Mouse (Mus musculus) intestine, embryonic 14.5 days (tissue): Measurements from ENCODE around the gene Ptprm. TPM values are rescaled to one million over a fixed set of nuclear protein-coding genes. Genes with fewer than 3 reads are reported as not detected.

Experiments used
- ATAC-seq: fragments of 200-750 bp; cut with Nextera tagmentation; replicated peaks from 2 replicates; pipeline ENCODE4 v1.8.0; 2017; ENCODE audit warnings: low read depth, moderate number of reproducible peaks, moderate TSS enrichment, moderate library complexity; ENCODE audit not compliant: low FRiP score, low TSS enrichment
- DNase-seq: peaks from one replicate; pipeline ENCODE4 v3.0.0-alpha.2; 2018; ENCODE audit warnings: low spot score
- H3K27ac ChIP-seq: fragments of 300-500 bp; sonication (generic); 2 replicates; pipeline ENCODE4 v1.5.1; 2014; ENCODE audit warnings: low read depth, mild to moderate bottlenecking, control low read depth
- H3K27me3 ChIP-seq: fragments of 300-500 bp; sonication (generic); replicated peaks from 2 replicates; pipeline ENCODE4 v1.6.1; 2014; ENCODE audit warnings: low read length, control low read depth; ENCODE audit not compliant: control insufficient read depth, insufficient read depth
- H3K36me3 ChIP-seq: fragments of 300-500 bp; sonication (generic); 2 replicates; pipeline ENCODE4 v1.6.1; 2014; ENCODE audit warnings: low read length, control low read depth; ENCODE audit not compliant: control insufficient read depth, insufficient read depth
- H3K4me1 ChIP-seq: fragments of 300-500 bp; sonication (generic); replicated peaks from 2 replicates; pipeline ENCODE4 v1.6.1; 2014; ENCODE audit warnings: low read length, control low read depth, mixed read lengths; ENCODE audit not compliant: control insufficient read depth, insufficient read depth
- H3K4me2 ChIP-seq: fragments of 300-500 bp; sonication (generic); 2 replicates; pipeline ENCODE4 v1.6.1; 2014; ENCODE audit warnings: low read length
- H3K4me3 ChIP-seq: fragments of 300-500 bp; sonication (generic); 2 replicates; pipeline ENCODE4 v1.5.1; 2014; ENCODE audit warnings: low read depth, low read length, control low read depth, mixed read lengths
- H3K9ac ChIP-seq: fragments of 300-500 bp; sonication (generic); 2 replicates; pipeline ENCODE4 v1.6.1; 2014; ENCODE audit warnings: mild to moderate bottlenecking, low read length
- H3K9me3 ChIP-seq: fragments of 300-500 bp; sonication (generic); 2 replicates; pipeline ENCODE4 v1.6.1; 2016; ENCODE audit warnings: low read length, control low read depth; ENCODE audit not compliant: control insufficient read depth
- WGBS: fragments of 180-500 bp; shearing (Covaris S2); extraction: QIAGEN DNeasy Blood & Tissue Kit; methylation state at CpG from one replicate; pipeline ENCODE4 v1.1.7; 2014; 5-methylcytosine and 5-hydroxymethylcytosine counted together
- polyA plus RNA-seq: library from polyadenylated mRNA; unstranded; fragments of >200 nt; fragmentation: Nextera tagmentation; extraction: Ambion mirVana; gene quantifications from 2 replicates; pipeline ENCODE4 v1.2.1, GENCODE M21; 2014

The Ptprm gene
- polyA plus RNA-seq, 1 experiment from 2014 or later = 15.9 TPM

DNA sequence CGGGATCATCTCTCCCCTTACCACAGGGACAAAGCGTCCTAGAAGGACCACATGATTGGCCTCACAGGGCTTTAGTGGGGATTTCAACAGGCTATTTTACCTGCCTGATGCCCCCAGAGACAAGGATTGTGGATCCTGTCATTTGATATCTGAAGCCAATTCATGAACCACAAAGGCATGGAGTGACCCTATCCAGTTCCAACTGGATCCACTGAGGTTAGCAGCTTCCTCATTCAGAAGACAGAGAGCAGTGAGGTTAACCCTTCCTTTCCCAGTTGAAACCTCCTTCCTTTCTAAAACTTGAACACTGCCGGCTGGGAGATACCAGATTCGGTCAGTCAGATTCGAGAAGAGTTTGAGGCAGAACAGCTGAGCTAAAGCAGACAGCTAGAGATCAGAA, 14.7 kb downstream of the Ptprm start:
- WGBS = 85% methylated on average over 5 of the region's 5 CpGs
- no peaks in the 10 kb centered on the region for H3K27me3 ChIP-seq
- DNase-seq (no peak), ATAC-seq (no peak)
- H3K27ac ChIP-seq = no peak overlapping the region
- no peaks in the 10 kb centered on the region for H3K9me3 ChIP-seq
- no peak overlapping the region for H3K4me3 ChIP-seq
- H3K9ac ChIP-seq = no peak overlapping the region
- no peaks in the 10 kb centered on the region for H3K36me3 ChIP-seq
- no peak overlapping the region for H3K4me2 ChIP-seq
- H3K4me1 ChIP-seq = no peaks in the 10 kb centered on the region

DNA sequence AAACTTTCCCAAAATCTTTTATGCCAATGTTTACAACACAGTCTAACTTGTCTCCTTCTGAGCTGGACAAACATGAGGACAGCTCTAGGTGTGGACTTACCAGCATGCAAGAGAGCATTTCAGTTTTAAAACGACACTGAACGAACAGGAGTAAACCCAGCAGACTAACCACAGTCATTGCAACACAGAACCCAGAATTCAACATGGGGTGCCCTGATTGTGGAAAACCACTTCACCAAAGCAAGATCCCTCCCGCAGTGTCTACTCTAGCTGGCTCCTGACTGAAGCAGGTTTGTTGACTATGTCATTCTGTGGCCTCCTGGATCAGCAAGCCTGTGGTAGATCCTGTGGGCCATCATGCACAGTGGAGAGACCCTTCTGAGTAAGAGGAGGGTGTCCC, 19.9 kb downstream of the Ptprm start:
- H3K4me2 ChIP-seq = no peak overlapping the region
- WGBS = 85% methylated on average over 3 of the region's 3 CpGs
- DNase-seq = no peak
- no peak overlapping the region for H3K9ac ChIP-seq
- no peaks in the 10 kb centered on the region for H3K9me3 ChIP-seq
- no peak overlapping the region for H3K4me3 ChIP-seq
- no peaks in the 10 kb centered on the region for H3K4me1 ChIP-seq
- no peaks in the 10 kb centered on the region for H3K36me3 ChIP-seq
- ATAC-seq = no peak
- H3K27ac ChIP-seq = no peak overlapping the region
- no peaks in the 10 kb centered on the region for H3K27me3 ChIP-seq

DNA sequence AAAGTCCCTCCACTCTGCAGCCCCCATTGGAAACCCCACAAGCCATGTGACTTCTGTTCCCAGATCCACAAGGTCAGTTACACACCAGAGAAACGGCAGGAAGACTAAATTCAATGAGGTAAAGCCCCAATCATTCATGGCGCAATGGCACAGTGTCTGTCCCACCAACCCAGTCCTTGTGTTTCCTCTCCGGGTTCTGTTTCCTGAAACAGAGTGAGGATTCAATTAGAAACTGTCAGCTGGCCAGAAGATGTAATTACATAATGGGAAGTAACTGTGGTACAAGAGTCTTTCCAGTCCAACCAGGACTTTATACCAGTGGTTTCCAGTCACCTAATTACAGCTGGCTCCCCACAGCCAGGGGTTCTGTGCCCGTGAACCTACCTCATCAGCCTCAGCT, 24.8 kb downstream of the Ptprm start:
- Histone ChIP-seq H3K4me3 (no peak overlapping the region), H3K27me3 (no peaks in the 10 kb centered on the region), H3K4me1 (peaks cover 1% of the 10 kb centered on the region), H3K27ac (no peak overlapping the region), H3K36me3 (no peaks in the 10 kb centered on the region), H3K9ac (no peak overlapping the region), H3K9me3 (no peaks in the 10 kb centered on the region), H3K4me2 (no peak overlapping the region)
- no peak for DNase-seq
- no peak for ATAC-seq
- WGBS = 70% methylated on average over 4 of the region's 4 CpGs

DNA sequence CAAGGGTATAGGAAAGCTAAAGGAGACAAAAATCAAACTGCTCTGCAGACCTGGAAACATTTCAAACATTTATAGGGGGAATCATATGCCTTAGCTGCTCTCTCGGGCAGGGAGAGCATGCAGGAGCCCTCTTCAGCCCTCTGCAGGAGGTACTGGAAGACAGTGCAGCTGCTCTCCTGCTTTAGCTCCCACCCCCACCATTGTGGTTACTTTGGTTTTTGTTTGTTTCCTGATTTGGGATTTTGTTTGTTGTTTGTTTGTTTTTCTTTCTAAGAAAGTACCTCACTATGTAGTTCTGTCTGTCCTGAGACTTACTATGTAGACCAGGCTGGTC, 29.8 kb downstream of the Ptprm start:
- 38% methylated on average over 1 of the region's 1 CpGs for WGBS
- ATAC-seq = no peak

DNA sequence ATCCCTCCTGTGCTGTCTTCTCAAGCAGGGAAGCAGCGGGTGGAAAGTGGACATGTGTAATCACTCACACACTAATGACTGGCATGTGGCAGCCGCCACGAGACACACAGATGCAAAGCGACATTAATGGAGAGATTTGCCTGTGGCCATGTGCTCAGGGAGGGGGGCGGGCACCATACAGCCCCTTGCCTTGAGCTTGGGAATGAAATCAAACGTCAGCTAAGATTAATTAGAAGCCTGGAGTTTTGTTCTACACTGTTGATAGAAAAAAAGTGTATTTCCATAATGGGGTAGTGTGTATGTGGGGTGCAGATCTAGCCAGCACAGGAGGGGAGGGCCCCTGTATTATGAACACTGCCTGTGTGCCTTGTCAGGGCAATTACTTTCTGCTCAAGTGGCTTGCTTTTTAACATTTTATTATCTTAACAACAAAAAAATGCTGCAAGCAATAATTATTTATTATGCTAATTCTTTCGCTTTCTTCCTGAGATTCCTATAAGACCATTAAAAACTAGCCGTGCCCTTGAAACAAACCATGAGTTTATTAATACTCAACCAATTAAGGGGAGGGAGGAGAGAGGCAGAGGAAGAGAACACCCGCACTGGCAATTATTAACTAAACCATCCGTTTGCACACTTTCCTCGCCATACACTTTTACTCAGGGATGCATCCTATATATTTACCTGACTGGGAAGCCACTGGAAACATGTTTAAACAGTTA, 30.3 kb downstream of the Ptprm start:
- Histone ChIP-seq H3K9ac (no peak overlapping the region), H3K27ac (no peak overlapping the region), H3K4me1 (peaks cover 4% of the 10 kb centered on the region), H3K4me3 (no peak overlapping the region), H3K27me3 (no peaks in the 10 kb centered on the region), H3K4me2 (no peak overlapping the region), H3K9me3 (no peaks in the 10 kb centered on the region), H3K36me3 (no peaks in the 10 kb centered on the region)
- WGBS = 49% methylated on average over 11 of the region's 11 CpGs
- no peak for ATAC-seq
- DNase-seq = no peak

More for the DNA sequence above, 29.8 kb downstream of the Ptprm start:
- H3K36me3 ChIP-seq = no peaks in the 10 kb centered on the region
- no peaks in the 10 kb centered on the region for H3K9me3 ChIP-seq
- no peaks in the 10 kb centered on the region for H3K27me3 ChIP-seq
- no peak overlapping the region for H3K9ac ChIP-seq
- H3K27ac ChIP-seq = no peak overlapping the region
- DNase-seq = no peak
- no peak overlapping the region for H3K4me3 ChIP-seq
- peaks cover 4% of the 10 kb centered on the region for H3K4me1 ChIP-seq
- no peak overlapping the region for H3K4me2 ChIP-seq

DNA sequence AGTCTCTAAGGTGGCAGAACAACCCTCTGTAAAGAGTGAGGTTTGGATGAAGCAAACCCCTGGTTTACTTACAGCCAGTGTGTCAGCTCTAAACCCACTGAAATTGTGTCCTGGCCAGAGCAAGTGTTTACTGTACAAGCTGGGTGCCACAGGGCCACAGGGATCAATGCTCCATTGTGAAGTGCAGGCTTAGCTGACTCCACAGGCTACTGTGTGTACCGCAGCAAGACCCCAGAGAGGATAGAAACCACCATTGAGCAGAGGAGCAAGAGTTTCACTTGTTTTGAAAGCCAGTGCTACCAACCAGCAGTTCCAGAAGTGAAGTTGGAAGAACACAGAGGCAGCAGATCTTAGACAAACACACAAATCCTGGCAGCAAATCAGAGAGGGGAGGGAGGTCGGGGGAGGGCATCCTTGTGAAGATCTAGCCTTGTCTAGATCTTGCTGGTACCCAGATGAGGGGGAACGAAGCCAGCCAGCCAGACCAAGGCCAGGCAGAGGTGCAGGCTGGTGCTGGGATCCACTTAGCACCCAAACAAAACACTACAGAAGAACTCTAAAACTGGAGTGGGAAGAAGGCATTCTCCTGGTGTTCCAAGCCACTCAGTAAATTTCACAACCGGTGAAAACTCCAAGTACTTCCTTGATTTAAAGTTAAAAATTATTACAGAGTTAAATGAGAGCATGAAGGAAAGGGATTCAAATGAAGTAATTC, 39.6 kb downstream of the Ptprm start:
- Histone ChIP-seq H3K4me3 (no peak overlapping the region), H3K36me3 (no peaks in the 10 kb centered on the region), H3K9me3 (no peaks in the 10 kb centered on the region), H3K27me3 (no peaks in the 10 kb centered on the region), H3K4me2 (no peak overlapping the region), H3K4me1 (no peaks in the 10 kb centered on the region), H3K27ac (no peak overlapping the region), H3K9ac (no peak overlapping the region)
- no peak for DNase-seq
- 67% methylated on average over 4 of the region's 4 CpGs for WGBS
- no peak for ATAC-seq

DNA sequence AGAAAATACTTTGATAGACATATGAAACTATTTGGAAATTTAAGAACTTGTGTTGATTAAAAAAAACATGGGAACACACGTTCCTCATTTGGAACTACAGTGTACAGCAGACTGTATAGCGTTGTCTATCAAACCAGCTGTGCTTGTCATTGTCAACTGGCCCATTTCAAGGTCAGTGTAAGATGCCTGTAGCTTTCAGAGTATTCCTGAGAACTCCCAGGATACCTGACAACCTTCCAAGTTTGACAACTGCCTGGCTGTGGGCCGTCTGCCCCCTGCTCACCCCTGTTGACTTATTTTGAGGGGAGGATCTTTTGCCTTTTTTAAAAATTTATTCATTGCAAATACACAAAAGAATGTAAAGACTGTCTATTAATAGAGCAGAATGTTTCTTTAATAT, 45.8 kb downstream of the Ptprm start:
- H3K27me3 ChIP-seq = no peaks in the 10 kb centered on the region
- H3K9me3 ChIP-seq = no peaks in the 10 kb centered on the region
- H3K4me3 ChIP-seq = no peak overlapping the region
- ATAC-seq (no peak), DNase-seq (no peak)
- no peak overlapping the region for H3K9ac ChIP-seq
- WGBS = 76% methylated on average over 3 of the region's 3 CpGs
- H3K27ac ChIP-seq = no peak overlapping the region
- no peaks in the 10 kb centered on the region for H3K4me1 ChIP-seq
- no peaks in the 10 kb centered on the region for H3K36me3 ChIP-seq
- no peak overlapping the region for H3K4me2 ChIP-seq

DNA sequence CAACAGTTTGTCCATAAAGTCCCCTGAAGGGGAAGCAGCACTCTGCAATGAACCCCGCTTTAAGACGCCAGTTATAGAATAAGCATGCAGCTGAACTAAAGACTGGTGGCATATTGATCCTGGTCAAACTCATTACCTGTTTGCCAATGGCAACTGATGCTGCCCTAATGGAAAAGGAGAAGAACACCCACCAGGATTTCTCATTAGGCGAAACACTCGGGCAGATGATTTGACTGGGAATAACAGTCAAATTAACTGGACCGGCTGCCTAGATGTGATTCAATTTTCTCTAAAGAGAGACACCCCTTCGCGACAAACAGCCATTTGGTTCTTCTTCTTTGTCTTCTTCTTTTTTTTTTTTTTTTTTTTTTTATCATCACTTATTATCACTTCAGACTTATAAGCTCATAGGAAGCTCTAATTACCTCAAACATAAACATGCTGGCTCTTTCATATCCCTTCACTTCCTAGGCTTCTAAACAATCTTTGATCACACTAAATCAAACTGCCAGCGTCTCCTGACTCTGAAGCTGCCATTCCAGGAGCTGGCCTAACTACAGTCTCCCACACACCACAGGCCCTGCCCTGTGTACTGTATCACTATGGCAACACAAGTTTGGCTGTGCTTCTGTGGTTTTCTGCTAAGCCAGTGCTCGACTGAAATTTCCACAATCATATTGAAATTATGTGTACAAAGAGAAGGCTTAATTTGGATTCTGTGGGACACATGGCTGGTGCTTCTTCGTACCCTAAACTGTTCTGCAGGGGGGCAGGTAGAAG, 48.0 kb downstream of the Ptprm start:
- H3K36me3 ChIP-seq = no peaks in the 10 kb centered on the region
- DNase-seq (no peak), ATAC-seq (no peak)
- no peak overlapping the region for H3K4me2 ChIP-seq
- H3K4me1 ChIP-seq = no peaks in the 10 kb centered on the region
- H3K9ac ChIP-seq = no peak overlapping the region
- no peaks in the 10 kb centered on the region for H3K9me3 ChIP-seq
- H3K4me3 ChIP-seq = no peak overlapping the region
- H3K27ac ChIP-seq = no peak overlapping the region
- WGBS = 74% methylated on average over 10 of the region's 10 CpGs
- no peaks in the 10 kb centered on the region for H3K27me3 ChIP-seq
